Comparison of ENCODE assay signal across 16 mouse cellular contexts in the genomic region with DNA sequence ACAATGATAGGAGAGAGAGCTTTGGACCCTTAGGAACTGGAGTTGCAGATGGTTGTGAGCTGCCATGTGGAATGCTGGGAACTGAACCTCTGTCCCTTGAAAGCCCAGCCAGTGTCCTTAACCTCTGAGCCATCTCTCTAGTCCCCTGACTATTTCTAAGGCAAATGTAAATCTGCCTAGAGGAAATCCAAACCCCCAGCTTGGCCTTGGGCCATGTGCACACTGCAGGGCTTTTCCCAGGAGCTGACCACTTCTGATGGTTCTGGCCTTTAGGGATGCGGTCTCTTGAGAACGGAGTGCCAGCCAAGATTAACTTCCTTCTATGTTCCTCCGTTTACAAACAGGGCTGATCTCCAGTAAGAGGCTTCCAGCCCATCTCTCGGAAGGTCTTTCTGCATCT.
"Had no signal": no experiment of that assay in that cellular context is flagged by ENCODE, and none has a peak within 500 bp of the region (broad histone marks: within the 10 kb centered on the region; RNA-seq: fewer than 3 reads in every experiment).

No protein-coding gene starts in this region.

- H3K4me1 ChIP-seq: midbrain, embryonic 15.5 days; neural tube, embryonic 13.5 days had no signal

- H3K9ac ChIP-seq: intestine, embryonic 15.5 days; kidney, embryonic 15.5 days; liver, embryonic 15.5 days; midbrain, embryonic 15.5 days; neural tube, embryonic 13.5 days had no signal

- H3K27ac ChIP-seq: intestine, embryonic 15.5 days; kidney, embryonic 15.5 days; left cerebral cortex, adult 2 months; limb, embryonic 10.5 days; liver, embryonic 15.5 days; midbrain, embryonic 10.5 days; midbrain, embryonic 15.5 days; neural tube, embryonic 13.5 days had no signal

- H3K27me3 ChIP-seq: intestine, embryonic 15.5 days; kidney, embryonic 15.5 days; liver, embryonic 15.5 days; midbrain, embryonic 15.5 days; neural tube, embryonic 13.5 days had no signal

- H3K36me3 ChIP-seq: intestine, embryonic 15.5 days; kidney, embryonic 15.5 days; limb, embryonic 10.5 days; liver, embryonic 15.5 days; midbrain, embryonic 10.5 days; midbrain, embryonic 15.5 days; neural tube, embryonic 13.5 days had no signal

- H3K4me3 ChIP-seq: intestine, embryonic 15.5 days; kidney, embryonic 15.5 days; left cerebral cortex, adult 2 months; limb, embryonic 10.5 days; liver, embryonic 15.5 days; midbrain, embryonic 10.5 days; midbrain, embryonic 15.5 days; neural tube, embryonic 13.5 days had no signal

- ATAC-seq: intestine, embryonic 15.5 days; midbrain, embryonic 15.5 days had no signal

- H3K4me2 ChIP-seq: intestine, embryonic 15.5 days; kidney, embryonic 15.5 days; liver, embryonic 11.5 days; liver, embryonic 15.5 days; midbrain, embryonic 15.5 days; neural tube, embryonic 13.5 days had no signal

- H3K9me3 ChIP-seq: intestine, embryonic 15.5 days; kidney, embryonic 15.5 days; limb, embryonic 10.5 days; liver, embryonic 15.5 days; midbrain, embryonic 10.5 days; midbrain, embryonic 15.5 days; neural tube, embryonic 13.5 days had no signal

- DNase-seq: kidney, adult 18-20 months; kidney, postnatal 14 days; lung, adult 2 months; lung, postnatal 10 days; retina, postnatal 1 day; right cerebral cortex, postnatal 14 days; thymus, postnatal 4 days had no signal
